Mouse (Mus musculus) myocyte (in vitro differentiated cells): ENCODE results near the gene Ndufv1.

Source experiments
- CEBPB ChIP-seq: IDR thresholded peaks from 2 replicates; pipeline ENCODE4 v1.6.1; 2011; ENCODE audit warnings: mild to moderate bottlenecking, moderate library complexity; ENCODE audit not compliant: poor library complexity, insufficient read depth, severe bottlenecking
- E2F4 ChIP-seq: IDR thresholded peaks from one replicate; pipeline ENCODE4 v1.6.1; 2011; ENCODE audit warnings: mild to moderate bottlenecking, control low read depth, moderate library complexity; ENCODE audit not compliant: insufficient read depth
- MAX ChIP-seq: IDR thresholded peaks from one replicate; pipeline ENCODE4 v1.6.1; 2011; ENCODE audit warnings: low read depth, mild to moderate bottlenecking, control low read depth
- MYOD1 ChIP-seq, 3 experiments: IDR thresholded peaks; one replicate each; pipeline ENCODE4 v1.6.1; 2011; ENCODE audit warnings: control low read depth in 2 of 3, low read depth in 2 of 3, mild to moderate bottlenecking in 2 of 3, moderate library complexity in 1 of 3; ENCODE audit not compliant: insufficient read length in 2 of 3, control insufficient read depth in 1 of 3
- MYOG ChIP-seq, 3 experiments: IDR thresholded peaks; one replicate each; pipeline ENCODE4 v1.6.1; 2011; ENCODE audit warnings: control low read depth in 2 of 3, low read depth in 2 of 3, mild to moderate bottlenecking in 2 of 3; ENCODE audit not compliant: insufficient read length in 2 of 3, control insufficient read depth in 1 of 3, insufficient read depth in 1 of 3
- POLR2A ChIP-seq: IDR thresholded peaks from one replicate; pipeline ENCODE4 v1.6.1; 2011; ENCODE audit warnings: low read depth, mild to moderate bottlenecking, control low read depth, moderate library complexity; ENCODE audit not compliant: insufficient read length
- POLR2AphosphoS2 ChIP-seq: IDR thresholded peaks from one replicate; pipeline ENCODE4 v1.6.1; 2011; ENCODE audit warnings: low read depth, control low read depth; ENCODE audit not compliant: insufficient read length
- REST ChIP-seq: IDR thresholded peaks from one replicate; pipeline ENCODE4 v1.6.1; 2011; ENCODE audit warnings: mild to moderate bottlenecking, control low read depth, moderate library complexity; ENCODE audit not compliant: insufficient read depth, insufficient read length
- SRF ChIP-seq: IDR thresholded peaks from one replicate; pipeline ENCODE4 v1.6.1; 2011; ENCODE audit warnings: low read depth; ENCODE audit not compliant: control insufficient read depth, insufficient read length
- TCF12 ChIP-seq: IDR thresholded peaks from one replicate; pipeline ENCODE4 v1.6.1; 2011; ENCODE audit warnings: mild to moderate bottlenecking, control low read depth; ENCODE audit not compliant: poor library complexity, insufficient read depth, severe bottlenecking
- TCF3 ChIP-seq: IDR thresholded peaks from one replicate; pipeline ENCODE4 v1.6.1; 2011; ENCODE audit warnings: low read depth, control low read depth; ENCODE audit not compliant: insufficient read length
- USF1 ChIP-seq: IDR thresholded peaks from one replicate; pipeline ENCODE4 v1.6.1; 2011; ENCODE audit warnings: low read depth, mild to moderate bottlenecking, control low read depth, moderate library complexity

DNA sequence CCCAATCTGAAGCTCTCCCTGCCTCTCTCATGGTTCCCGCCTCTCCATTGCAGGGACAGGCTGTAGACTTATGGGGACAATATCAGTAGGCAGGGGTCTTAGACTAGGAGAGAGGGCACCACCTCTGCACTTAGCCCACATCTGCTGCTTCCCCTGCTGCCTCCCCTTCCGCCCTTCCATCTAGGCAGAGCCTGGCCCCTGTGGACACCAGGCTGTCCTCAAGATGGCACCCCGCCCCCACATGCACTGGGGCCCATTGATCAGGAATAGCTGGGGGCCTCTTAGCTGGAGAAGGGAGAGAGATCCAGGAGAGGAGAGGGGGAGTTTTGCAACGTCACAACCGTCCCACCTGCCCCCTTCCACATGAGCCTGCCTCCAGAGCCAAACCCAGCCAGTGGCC, 20.2 kb downstream of the Ndufv1 start, which contains the start of gene Tbx10:
- TF ChIP-seq POLR2A = no peak
- TF ChIP-seq USF1 = no peak
- TF ChIP-seq E2F4 = no peak
- TF ChIP-seq TCF12 = no peak
- no peak for TF ChIP-seq MAX
- TF ChIP-seq POLR2AphosphoS2 = no peak
- TF ChIP-seq CEBPB = no peak
- no peak for TF ChIP-seq MYOD1 (IDR thresholded peaks at IDR 0.05; ENCODE audit: control insufficient read depth in 1 of 3, insufficient read length in 2 of 3, low read depth in 2 of 3)
- no peak for TF ChIP-seq REST
- TF ChIP-seq MYOG (IDR thresholded peaks at IDR 0.05; ENCODE audit: control insufficient read depth in 1 of 3, insufficient read depth in 1 of 3, insufficient read length in 2 of 3, low read depth in 2 of 3) = no peak
- TF ChIP-seq TCF3 = no peak
- no peak for TF ChIP-seq SRF
